Mouse (Mus musculus) adrenal gland, postnatal 0 days (tissue): ENCODE data around the gene Anapc13. TPM values are rescaled to one million over a fixed set of nuclear protein-coding genes. Genes with fewer than 3 reads are reported as not detected.

ENCODE experiments used
- polyA plus RNA-seq: library from polyadenylated mRNA; unstranded; fragments of >200 nt; fragmentation: Nextera tagmentation; extraction: Ambion mirVana; gene quantifications from 2 replicates; pipeline ENCODE4 v1.2.1, GENCODE M21; 2015

Gene Anapc13
- polyA plus RNA-seq, result 226 and 293 TPM in 2 replicates

DNA sequence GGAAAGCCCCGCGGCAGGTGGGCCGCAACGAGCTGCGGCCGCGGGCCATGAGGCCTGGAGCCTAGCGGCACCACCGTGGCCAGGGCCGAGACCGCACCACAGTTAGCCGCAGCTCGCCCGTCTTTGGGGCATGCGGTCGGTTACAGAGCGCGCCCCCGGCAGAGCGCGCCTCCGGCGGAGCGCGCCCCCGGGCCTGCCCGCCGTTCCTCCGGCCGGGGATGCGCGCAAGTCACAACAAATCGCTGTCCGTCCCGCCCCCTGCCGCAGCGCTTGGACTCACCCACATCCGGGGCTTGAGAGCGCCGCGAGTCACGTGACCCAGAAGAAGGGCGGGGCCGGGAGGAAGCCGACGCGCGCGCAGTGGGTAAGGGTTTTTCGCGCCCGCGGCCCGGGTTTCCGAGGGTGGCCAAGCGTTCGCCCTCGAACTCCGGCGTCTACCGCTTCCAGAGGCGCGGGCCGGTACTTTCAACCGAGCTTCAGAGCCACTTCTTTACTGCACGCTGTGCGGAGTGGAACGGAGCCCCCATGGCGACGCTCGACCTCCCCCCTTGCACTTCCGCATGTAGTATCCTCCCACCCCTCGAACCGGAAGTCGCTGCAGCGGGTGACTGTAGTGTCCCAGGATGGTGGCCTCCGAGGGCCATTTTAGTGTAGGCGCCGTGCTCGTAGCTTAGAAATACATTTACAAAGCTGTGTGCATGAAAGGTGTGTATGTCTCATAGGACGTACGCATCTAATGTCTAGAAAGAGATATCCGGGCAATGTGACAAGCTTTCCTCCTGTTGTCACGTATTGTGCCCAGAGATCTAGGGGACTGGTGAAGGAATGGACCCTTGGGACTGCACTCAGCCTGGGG, at the start of gene Anapc13, which contains the start of gene Cep63:
Gene Anapc13 (plus strand): TSS at position 314 of the 856 bp plus-strand sequence.
Gene Cep63 (minus strand): TSS at position 552 of the 856 bp plus-strand sequence.

Other genes starting within 250 kb of the Anapc13 start
- gene Ky, start 120.5 kb upstream of the Anapc13 start, polyA plus RNA-seq, result 0.09 and 0.22 TPM in 2 replicates
- gene Cep63, start 238 bp downstream of the Anapc13 start, polyA plus RNA-seq, result 32.5 and 39.4 TPM in 2 replicates
- 31.5 and 48.6 TPM in 2 replicates for gene Amotl2, start 90.4 kb downstream of the Anapc13 start, polyA plus RNA-seq
- 17.1 and 23.2 TPM in 2 replicates for gene Ryk, start 208.6 kb downstream of the Anapc13 start, polyA plus RNA-seq